Mouse (Mus musculus) brain, embryonic 14.5 days (tissue): ENCODE measurements around the gene 1810010D01Rik.

Source experiments
- CTCF ChIP-seq: fragments of 200-500 bp; IDR thresholded peaks from 2 replicates; pipeline ENCODE4 v1.5.1; 2012; ENCODE audit warnings: inconsistent platforms, mild to moderate bottlenecking, moderate library complexity, borderline replicate concordance; ENCODE audit not compliant: insufficient read depth, insufficient read length; ENCODE audit errors: extremely low read depth
- POLR2A ChIP-seq: fragments of 200-500 bp; IDR thresholded peaks from 2 replicates; pipeline ENCODE4 v1.6.1; 2012; ENCODE audit warnings: mild to moderate bottlenecking, inconsistent platforms, borderline replicate concordance; ENCODE audit not compliant: poor library complexity, insufficient read depth, insufficient read length, severe bottlenecking; ENCODE audit errors: extremely low read depth

DNA sequence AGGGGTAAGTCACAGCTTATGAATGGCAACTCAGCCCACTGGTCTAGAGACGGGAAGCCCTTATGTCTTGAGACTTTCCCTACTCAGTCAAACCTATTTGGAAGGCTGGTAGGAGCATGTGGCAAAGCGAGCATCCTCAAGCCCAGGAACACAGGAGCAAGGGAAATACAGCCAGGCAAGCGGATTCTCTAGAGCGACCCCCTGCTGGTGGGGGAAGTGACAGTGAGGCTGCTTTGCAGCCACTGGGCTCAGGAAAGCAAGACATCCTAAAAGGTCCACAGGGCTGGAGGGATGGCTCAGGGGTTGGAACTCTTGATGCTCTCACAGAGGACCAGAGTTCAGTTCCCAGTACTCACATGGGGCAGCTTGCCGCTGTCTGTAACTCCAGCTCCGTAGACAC is 11.6 kb downstream of the 1810010D01Rik start:
- no peak for TF ChIP-seq CTCF
- no peak for TF ChIP-seq POLR2A
